Mouse (Mus musculus): Measurements from ENCODE around the gene Ifrd2. TPM values are rescaled to one million over a fixed set of nuclear protein-coding genes. Genes with fewer than 3 reads are reported as not detected.
A peak's percentile ranks its signal among the peaks of the same experiment; 100 is the strongest.

The Ifrd2 gene
- polyA plus RNA-seq, 1 experiment from 2014 or later, result 27.7 TPM

GRCm38 (mm10) chr9:107624951-107625350 lies 37.5 kb downstream of the Ifrd2 start:
- DNase-seq (ENCODE audit: low spot score), result no peak
- peaks cover 38% of the 10 kb centered on the region for H3K4me1 ChIP-seq (replicated peaks; ENCODE audit: control insufficient read depth, insufficient read depth, low read length)
- H3K4me2 ChIP-seq (replicated peaks; ENCODE audit: low read depth, low read length), result no peak overlapping the region
- 0 out of 2 replicates have a peak overlapping the region, but pooled peaks have one; percentile 20 for H3K27ac ChIP-seq (ENCODE audit: low read depth, low read length)
- no peak overlapping the region; the same call in 1 of the 2 replicates for H3K9ac ChIP-seq (ENCODE audit: low read depth, low read length)
- ATAC-seq (ENCODE audit: low FRiP score), result no peak
- H3K27me3 ChIP-seq (ENCODE audit: control insufficient read depth, insufficient read depth, low read length), result no peaks in the 10 kb centered on the region
- H3K4me3 ChIP-seq (ENCODE audit: low read depth, low read length), result no peak overlapping the region
- no peaks in the 10 kb centered on the region for H3K9me3 ChIP-seq (ENCODE audit: control insufficient read depth, low read length)
- H3K36me3 ChIP-seq (ENCODE audit: control insufficient read depth, insufficient read depth, low read length), result peaks cover 11% of the 10 kb centered on the region
- WGBS, result 86% methylated on average over 3 of the region's 3 CpGs

- DNase-seq (ENCODE audit: low spot score) (no peak), ATAC-seq (ENCODE audit: low FRiP score) (no peak)
- Histone ChIP-seq H3K36me3 (ENCODE audit: control insufficient read depth, insufficient read depth, low read length) (0 out of 2 replicates have a peak, but pooled peaks cover 8% of the 10 kb centered on the region), H3K4me3 (ENCODE audit: low read depth, low read length) (no peak overlapping the region), H3K4me2 (replicated peaks; ENCODE audit: low read depth, low read length) (no peak overlapping the region), H3K27me3 (ENCODE audit: control insufficient read depth, insufficient read depth, low read length) (no peaks in the 10 kb centered on the region), H3K4me1 (replicated peaks; ENCODE audit: control insufficient read depth, insufficient read depth, low read length) (peaks cover 43% of the 10 kb centered on the region), H3K9me3 (ENCODE audit: control insufficient read depth, low read length) (no peaks in the 10 kb centered on the region), H3K27ac (ENCODE audit: low read depth, low read length) (peak overlapping the region; percentile 99), H3K9ac (ENCODE audit: low read depth, low read length) (peak overlapping the region; percentile 36; the same call in 1 of the 2 replicates)
- WGBS, result 88% methylated on average over 12 of the region's 12 CpGs
Observed at GRCm38 (mm10) chr9:107625351-107626128, 38.1 kb downstream of the Ifrd2 start.

- 35% methylated on average over 13 of the region's 15 CpGs for WGBS
- no peak for DNase-seq (ENCODE audit: low spot score)
Observed at GRCm38 (mm10) chr9:107626158-107626843, 38.9 kb downstream of the Ifrd2 start.

GRCm38 (mm10) chr9:107626844-107627277 lies 39.4 kb downstream of the Ifrd2 start:
- no peaks in the 10 kb centered on the region for H3K9me3 ChIP-seq (ENCODE audit: control insufficient read depth, low read length)
- DNase-seq (ENCODE audit: low spot score) (peak; percentile 98), ATAC-seq (ENCODE audit: low FRiP score) (peak; percentile 83)
- H3K27me3 ChIP-seq (ENCODE audit: control insufficient read depth, insufficient read depth, low read length), result no peaks in the 10 kb centered on the region
- 0% methylated on average over 2 of the region's 2 CpGs for WGBS
- H3K4me1 ChIP-seq (replicated peaks; ENCODE audit: control insufficient read depth, insufficient read depth, low read length), result peaks cover 53% of the 10 kb centered on the region
- peak overlapping the region; percentile 64 for H3K9ac ChIP-seq (ENCODE audit: low read depth, low read length)
- H3K27ac ChIP-seq (ENCODE audit: low read depth, low read length), result peak overlapping the region; percentile 99
- peak overlapping the region; percentile 17 for H3K4me2 ChIP-seq (replicated peaks; ENCODE audit: low read depth, low read length)
- no peak overlapping the region for H3K4me3 ChIP-seq (ENCODE audit: low read depth, low read length)
- H3K36me3 ChIP-seq (ENCODE audit: control insufficient read depth, insufficient read depth, low read length), result 0 out of 2 replicates have a peak, but pooled peaks cover 8% of the 10 kb centered on the region

More at GRCm38 (mm10) chr9:107626158-107626843, 38.9 kb downstream of the Ifrd2 start:
- Histone ChIP-seq H3K27me3 (ENCODE audit: control insufficient read depth, insufficient read depth, low read length) (no peaks in the 10 kb centered on the region), H3K27ac (ENCODE audit: low read depth, low read length) (peak overlapping the region; percentile 99), H3K36me3 (ENCODE audit: control insufficient read depth, insufficient read depth, low read length) (0 out of 2 replicates have a peak, but pooled peaks cover 8% of the 10 kb centered on the region), H3K9ac (ENCODE audit: low read depth, low read length) (peak overlapping the region; percentile 36), H3K9me3 (ENCODE audit: control insufficient read depth, low read length) (no peaks in the 10 kb centered on the region), H3K4me2 (replicated peaks; ENCODE audit: low read depth, low read length) (peak overlapping the region; percentile 17), H3K4me1 (replicated peaks; ENCODE audit: control insufficient read depth, insufficient read depth, low read length) (peaks cover 47% of the 10 kb centered on the region), H3K4me3 (ENCODE audit: low read depth, low read length) (no peak overlapping the region)
- peak; percentile 2; the same call in 1 of the 2 replicates for ATAC-seq (ENCODE audit: low FRiP score)

DNA sequence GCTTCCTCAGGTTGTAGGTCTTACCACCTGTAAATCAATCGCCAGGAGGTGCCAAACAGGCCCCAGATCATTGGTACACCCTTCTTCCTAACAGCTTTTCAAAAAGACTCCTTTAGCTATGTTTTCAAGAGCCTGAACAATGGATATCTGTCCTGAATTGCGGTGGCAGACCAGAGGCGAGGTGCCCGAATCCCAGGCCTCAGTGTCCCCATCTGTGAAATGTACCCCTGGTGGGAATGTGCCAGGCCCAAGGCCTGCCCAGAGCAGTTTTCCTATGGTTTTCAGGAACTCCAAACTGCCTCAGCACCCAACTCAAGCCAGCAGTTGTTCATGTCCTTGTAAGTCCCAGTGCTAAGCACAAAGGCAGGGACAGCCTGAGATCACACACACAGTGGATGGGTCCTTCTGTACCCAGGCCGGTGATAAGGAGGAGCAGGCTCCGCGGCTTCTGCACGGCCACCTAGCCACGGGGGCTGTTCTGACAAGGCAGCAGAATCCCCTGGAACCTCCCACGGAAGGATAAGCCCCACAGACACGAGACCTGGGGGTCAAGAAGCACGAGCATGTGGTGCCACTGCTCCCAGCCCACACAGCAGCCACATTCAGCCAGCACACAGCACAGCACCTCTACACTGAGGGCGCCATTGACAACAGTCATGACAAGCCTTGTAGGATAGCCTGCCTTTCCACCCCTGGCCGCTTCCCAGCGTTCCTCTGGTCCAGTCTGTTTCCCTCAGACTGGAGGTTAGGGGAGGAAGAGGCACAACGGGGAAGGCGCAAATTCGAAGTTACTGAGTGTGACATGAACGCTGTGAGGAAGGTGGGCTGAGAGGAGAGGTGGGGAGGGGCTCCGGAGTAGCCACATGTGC lies 40.2 kb downstream of the Ifrd2 start:
- Histone ChIP-seq H3K27me3 (ENCODE audit: control insufficient read depth, insufficient read depth, low read length) (no peaks in the 10 kb centered on the region), H3K27ac (ENCODE audit: low read depth, low read length) (peak overlapping the region; percentile 99), H3K4me3 (ENCODE audit: low read depth, low read length) (peak overlapping the region; percentile 6; the same call in 1 of the 2 replicates), H3K9ac (ENCODE audit: low read depth, low read length) (peak overlapping the region; percentile 64), H3K9me3 (ENCODE audit: control insufficient read depth, low read length) (no peaks in the 10 kb centered on the region), H3K4me1 (replicated peaks; ENCODE audit: control insufficient read depth, insufficient read depth, low read length) (peaks cover 61% of the 10 kb centered on the region), H3K4me2 (replicated peaks; ENCODE audit: low read depth, low read length) (peak overlapping the region; percentile 26), H3K36me3 (ENCODE audit: control insufficient read depth, insufficient read depth, low read length) (0 out of 2 replicates have a peak, but pooled peaks cover 8% of the 10 kb centered on the region)
- DNase-seq (ENCODE audit: low spot score) (peak; percentile 44), ATAC-seq (ENCODE audit: low FRiP score) (no peak)
- WGBS, result 22% methylated on average over 20 of the region's 20 CpGs

- WGBS, result 40% methylated on average over 15 of the region's 15 CpGs
Observed at GRCm38 (mm10) chr9:107628721-107629410, 41.4 kb downstream of the Ifrd2 start.

DNA sequence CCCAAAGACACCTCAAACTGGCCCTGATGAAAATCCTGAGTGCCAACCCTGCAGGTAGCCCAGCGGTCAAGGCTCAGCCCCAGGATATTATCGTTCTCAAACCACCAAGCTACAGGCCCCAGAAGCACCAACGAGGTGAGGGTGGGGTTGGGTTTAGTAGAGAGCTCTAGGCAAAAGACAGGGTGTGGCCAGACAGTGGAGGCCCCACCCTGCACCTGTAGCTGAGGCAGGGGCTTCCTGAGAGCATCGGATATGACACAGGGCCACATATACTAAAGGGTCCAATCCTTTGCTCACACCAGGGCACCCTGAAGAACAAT lies 41.9 kb downstream of the Ifrd2 start:
- DNase-seq (ENCODE audit: low spot score) (no peak), ATAC-seq (ENCODE audit: low FRiP score) (no peak)
- Histone ChIP-seq H3K27me3 (ENCODE audit: control insufficient read depth, insufficient read depth, low read length) (no peaks in the 10 kb centered on the region), H3K36me3 (ENCODE audit: control insufficient read depth, insufficient read depth, low read length) (0 out of 2 replicates have a peak, but pooled peaks cover 4% of the 10 kb centered on the region), H3K4me1 (replicated peaks; ENCODE audit: control insufficient read depth, insufficient read depth, low read length) (peaks cover 61% of the 10 kb centered on the region), H3K9me3 (ENCODE audit: control insufficient read depth, low read length) (no peaks in the 10 kb centered on the region), H3K27ac (ENCODE audit: low read depth, low read length) (peak overlapping the region; percentile 99), H3K4me2 (replicated peaks; ENCODE audit: low read depth, low read length) (peak overlapping the region; percentile 51), H3K9ac (ENCODE audit: low read depth, low read length) (peak overlapping the region; percentile 71), H3K4me3 (ENCODE audit: low read depth, low read length) (peak overlapping the region; percentile 10)
- 37% methylated on average over 4 of the region's 4 CpGs for WGBS

More at GRCm38 (mm10) chr9:107628721-107629410, 41.4 kb downstream of the Ifrd2 start:
- Histone ChIP-seq H3K4me3 (ENCODE audit: low read depth, low read length) (no peak overlapping the region; the same call in 1 of the 2 replicates), H3K27me3 (ENCODE audit: control insufficient read depth, insufficient read depth, low read length) (no peaks in the 10 kb centered on the region), H3K9me3 (ENCODE audit: control insufficient read depth, low read length) (no peaks in the 10 kb centered on the region), H3K9ac (ENCODE audit: low read depth, low read length) (peak overlapping the region; percentile 71), H3K4me1 (replicated peaks; ENCODE audit: control insufficient read depth, insufficient read depth, low read length) (peaks cover 61% of the 10 kb centered on the region), H3K4me2 (replicated peaks; ENCODE audit: low read depth, low read length) (peak overlapping the region; percentile 51), H3K27ac (ENCODE audit: low read depth, low read length) (peak overlapping the region; percentile 99), H3K36me3 (ENCODE audit: control insufficient read depth, insufficient read depth, low read length) (0 out of 2 replicates have a peak, but pooled peaks cover 8% of the 10 kb centered on the region)
- DNase-seq (ENCODE audit: low spot score) (no peak), ATAC-seq (ENCODE audit: low FRiP score) (no peak)
